Mouse (Mus musculus) right cerebral cortex, postnatal 25 days (tissue): ENCODE measurements at regions not wholly inside any gene's neighbourhood (a gene's known extent, or its start where the extent isn't known, plus 50 kb on each side); places are given as distances from the start of the nearest gene placed in this dataset.

Source experiments
- DNase-seq: peaks from one replicate; pipeline ENCODE4 v3.0.0; 2022

GRCm38 (mm10) chr9:122629171-122629904 is 117.8 kb upstream of the Topaz1 start:
- peak; percentile 71 for DNase-seq

- no peak for DNase-seq
Measured at GRCm38 (mm10) chr9:122631793-122632192, 115.4 kb upstream of the Topaz1 start.

- no peak for DNase-seq
Measured at GRCm38 (mm10) chr9:122633484-122633883, 113.7 kb upstream of the Topaz1 start.

- no peak for DNase-seq
Measured at GRCm38 (mm10) chr9:122635138-122635964, 111.8 kb upstream of the Topaz1 start.

- DNase-seq, result no peak
Measured at GRCm38 (mm10) chr9:122637591-122637990, 109.6 kb upstream of the Topaz1 start.

GRCm38 (mm10) chr9:122639239-122639638 is 107.9 kb upstream of the Topaz1 start:
- DNase-seq, result no peak

- peak; percentile 30 for DNase-seq
Measured at GRCm38 (mm10) chr9:122642913-122643312, 104.2 kb upstream of the Topaz1 start.

- DNase-seq, result no peak
Measured at GRCm38 (mm10) chr9:122645569-122645968, 101.6 kb upstream of the Topaz1 start.

GRCm38 (mm10) chr9:122650862-122651261 is 96.3 kb upstream of the Topaz1 start:
- DNase-seq, result no peak

GRCm38 (mm10) chr9:122655583-122655982 is 91.6 kb upstream of the Topaz1 start:
- DNase-seq, result no peak

- DNase-seq, result no peak
Measured at GRCm38 (mm10) chr9:122660050-122660449, 87.1 kb upstream of the Topaz1 start.

- no peak for DNase-seq
Measured at GRCm38 (mm10) chr9:122666978-122667645, 80.0 kb upstream of the Topaz1 start.

- DNase-seq, result no peak
Measured at GRCm38 (mm10) chr9:122667646-122667981, 79.5 kb upstream of the Topaz1 start.

- no peak for DNase-seq
Measured at GRCm38 (mm10) chr9:122673777-122674176, 73.4 kb upstream of the Topaz1 start.

- DNase-seq, result no peak
Measured at GRCm38 (mm10) chr9:122678001-122678696, 69.0 kb upstream of the Topaz1 start.

GRCm38 (mm10) chr9:122687170-122687569 is 60.0 kb upstream of the Topaz1 start:
- DNase-seq, result peak; percentile 41

GRCm38 (mm10) chr9:122691879-122692278 is 55.3 kb upstream of the Topaz1 start:
- no peak for DNase-seq

- DNase-seq, result no peak
Measured at GRCm38 (mm10) chr9:122695724-122696123, 51.4 kb upstream of the Topaz1 start.
